Mouse (Mus musculus) adrenal gland, postnatal 10 days (tissue): ENCODE results near the gene AC134908.4. TPM values are rescaled to one million over a fixed set of nuclear protein-coding genes. Genes with fewer than 3 reads are reported as not detected.
A peak's percentile ranks its signal among the peaks of the same experiment; 100 is the strongest.
"Not testable (repeated sequence)": the region's sequence is repeated elsewhere in the genome, so short reads cannot be mapped to it uniquely, and the experiment has no call there.

Experiments used
- DNase-seq: peaks from one replicate; pipeline ENCODE4 v3.0.0; 2021; ENCODE audit warnings: mixed read lengths
- total RNA-seq, 2 experiments: library from RNA; stranded (reverse); gene quantifications; 2 replicates each; pipeline ENCODE4 v1.2.3; 2021

The AC134908.4 gene
- total RNA-seq, 2 experiments from 2014 or later = 0.48 TPM; not detected in 1

- DNase-seq = peak; percentile 87
These were observed 13.5 kb upstream of the AC134908.4 start, which contains the start of gene Fbxl16 for GRCm38 (mm10) chr17:25808789-25809605. Gene Fbxl16, plus strand, starts transcription at chr17:25809085.

- DNase-seq = no peak
These were observed 12.6 kb upstream of the AC134908.4 start for GRCm38 (mm10) chr17:25808028-25808427.

- DNase-seq = not testable (repeated sequence)
These were observed 12.0 kb upstream of the AC134908.4 start for GRCm38 (mm10) chr17:25807452-25807851.

- DNase-seq = peak; percentile 50
These were observed 11.0 kb upstream of the AC134908.4 start for GRCm38 (mm10) chr17:25806507-25806906.

- DNase-seq = peak; percentile 85
These were observed 7.5 kb upstream of the AC134908.4 start for GRCm38 (mm10) chr17:25802825-25803517.

- DNase-seq = peak; percentile 79
These were observed 5.6 kb upstream of the AC134908.4 start for GRCm38 (mm10) chr17:25801029-25801428.

GRCm38 (mm10) chr17:25796951-25797369, 1.5 kb upstream of the AC134908.4 start, which contains the start of gene Metrn:
Gene Metrn, minus strand, starts transcription at chr17:25797136.
- peak; percentile 93 for DNase-seq

GRCm38 (mm10) chr17:25796211-25796771, 832 bp upstream of the AC134908.4 start:
- DNase-seq = peak; percentile 68

- no peak for DNase-seq
These were observed 461 bp downstream of the AC134908.4 start for GRCm38 (mm10) chr17:25794998-25795397.

GRCm38 (mm10) chr17:25794197-25794596, 1.3 kb downstream of the AC134908.4 start:
- DNase-seq = no peak

- peak; percentile 88 for DNase-seq
These were observed 2.8 kb downstream of the AC134908.4 start, which contains the start of gene Fam173a for GRCm38 (mm10) chr17:25792615-25793014. Gene Fam173a, minus strand, starts transcription at chr17:25792901.

- DNase-seq = peak; percentile 92
These were observed 3.5 kb downstream of the AC134908.4 start for GRCm38 (mm10) chr17:25791843-25792527.

GRCm38 (mm10) chr17:25791320-25791842, 4.1 kb downstream of the AC134908.4 start:
- no peak for DNase-seq

GRCm38 (mm10) chr17:25786781-25787504, 8.5 kb downstream of the AC134908.4 start:
- no peak for DNase-seq

- no peak for DNase-seq
These were observed 9.2 kb downstream of the AC134908.4 start, which contains the start of gene Ccdc78 for GRCm38 (mm10) chr17:25786280-25786679. Gene Ccdc78, plus strand, starts transcription at chr17:25786580.

- DNase-seq = peak; percentile 95
These were observed 10.1 kb downstream of the AC134908.4 start, which contains the start of gene Haghl for GRCm38 (mm10) chr17:25785281-25785745. Gene Haghl, minus strand, starts transcription at chr17:25785673.

GRCm38 (mm10) chr17:25783861-25784574, 11.4 kb downstream of the AC134908.4 start:
- DNase-seq = no peak

GRCm38 (mm10) chr17:25783086-25783485, 12.4 kb downstream of the AC134908.4 start:
- peak; percentile 89 for DNase-seq

GRCm38 (mm10) chr17:25781339-25781738, 14.1 kb downstream of the AC134908.4 start:
- no peak for DNase-seq

GRCm38 (mm10) chr17:25777948-25778347, 17.5 kb downstream of the AC134908.4 start:
- no peak for DNase-seq
